Mouse (Mus musculus): ENCODE results near the gene Zdhhc23. TPM values are rescaled to one million over a fixed set of nuclear protein-coding genes. Genes with fewer than 3 reads are reported as not detected.

Gene Zdhhc23
- total RNA-seq, 1 experiment = 3.3 TPM

GRCm38 (mm10) chr16:43918867-43919266, 60.7 kb downstream of the Zdhhc23 start:
- Histone ChIP-seq H3K9ac (ENCODE audit: insufficient read depth, low read depth, low read length, poor library complexity, severe bottlenecking) (no peak overlapping the region), H3K9me3 (ENCODE audit: control insufficient read depth, insufficient read depth, low read depth, low read length) (no peaks in the 10 kb centered on the region), H3K36me3 (ENCODE audit: control insufficient read depth, insufficient read depth, low read length, poor library complexity, severe bottlenecking) (no peaks in the 10 kb centered on the region), H3K4me1 (ENCODE audit: control insufficient read depth in 2 of 2, insufficient read depth in 2 of 2, low read length in 2 of 2, poor library complexity in 1 of 2) (no peaks in the 10 kb centered on the region), H3K4me3 (ENCODE audit: insufficient read depth in 1 of 2, low read depth in 1 of 2, low read length in 2 of 2, poor library complexity in 1 of 2, severe bottlenecking in 1 of 2) (no peak overlapping the region), H3K27ac (ENCODE audit: insufficient read depth, low read depth, low read length, poor library complexity, severe bottlenecking) (no peak overlapping the region)
- in situ Hi-C loops (cut with MboI; ENCODE audit: low sequenced_read_pairs in 2 of 2, unreplicated experiment in 2 of 2) = no loop called here
- DNase-seq (ENCODE audit: low read depth, low spot score) = no peak
- TF ChIP-seq ZC3H11A (IDR thresholded peaks at IDR 0.05; ENCODE audit: borderline replicate concordance, low read depth, low read length) (no peak), CHD2 (IDR thresholded peaks at IDR 0.05; ENCODE audit: low read depth, low read length) (no peak), HCFC1 (IDR thresholded peaks at IDR 0.05; ENCODE audit: borderline replicate concordance, insufficient read depth, low read length) (no peak), ZNF384 (IDR thresholded peaks at IDR 0.05; ENCODE audit: low read depth, low read length) (no peak), MAFK (IDR thresholded peaks at IDR 0.05; ENCODE audit: insufficient read depth, low read depth, low read length) (no peak)

Other genes starting within 250 kb of the Zdhhc23 start
- 0.45 and 0.69 TPM in 2 replicates for gene Drd3, start 225.8 kb downstream of the Zdhhc23 start, total RNA-seq (2012; rRNA removed)
- 12.2 and 13.8 TPM in 2 replicates for gene Ccdc191, start 90.0 kb downstream of the Zdhhc23 start, total RNA-seq (2012; rRNA removed)
- 57.7 and 63.4 TPM in 2 replicates for gene Qtrt2, start 53.0 kb downstream of the Zdhhc23 start, total RNA-seq (2012; rRNA removed)
- 0.53 and 0.94 TPM in 2 replicates for gene Gramd1c, start 83.6 kb upstream of the Zdhhc23 start, total RNA-seq (2012; rRNA removed)
- 67.9 and 82.8 TPM in 2 replicates for gene Atp6v1a, start 159.9 kb upstream of the Zdhhc23 start, total RNA-seq (2012; rRNA removed)
- gene Naa50, start 160.0 kb upstream of the Zdhhc23 start, total RNA-seq (2012; rRNA removed) = 43.0 and 72.5 TPM in 2 replicates
- gene Usf3, start 193.5 kb upstream of the Zdhhc23 start, total RNA-seq (2012; rRNA removed) = 7.1 and 10.3 TPM in 2 replicates

Measured in ES-E14 (cell line).